Mouse (Mus musculus) cerebellum, postnatal 25 days (tissue): ENCODE data around the gene Ltbr.
A peak's percentile ranks its signal among the peaks of the same experiment; 100 is the strongest.
"Not testable (repeated sequence)": the region's sequence is repeated elsewhere in the genome, so short reads cannot be mapped to it uniquely, and the experiment has no call there.

ENCODE experiments used
- DNase-seq, 2 experiments: peaks; one replicate each; pipeline ENCODE4 v3.0.0; 2021; ENCODE audit warnings: mixed read lengths in 2 of 2

The Ltbr gene

DNA sequence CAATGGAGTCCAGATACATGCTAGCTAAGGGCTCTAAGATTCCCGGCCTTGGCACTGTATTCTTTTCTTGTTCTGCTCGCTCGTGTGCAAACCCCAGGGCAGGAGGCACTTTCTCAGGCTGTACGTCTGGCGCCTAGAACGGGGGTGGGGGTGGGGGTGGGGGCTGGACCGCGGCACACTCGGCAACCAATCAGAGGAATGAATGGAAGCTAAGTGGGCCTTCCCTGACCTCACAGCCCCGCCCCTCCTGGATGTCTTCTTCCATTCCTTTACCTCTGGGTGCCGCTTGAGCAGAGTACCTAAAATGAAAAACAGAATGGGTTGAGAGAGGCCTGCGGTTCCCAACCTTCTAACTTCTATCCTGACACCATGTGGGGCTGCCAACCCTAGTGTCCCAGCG, 4.8 kb downstream of the Ltbr start:
- DNase-seq = no peak

DNA sequence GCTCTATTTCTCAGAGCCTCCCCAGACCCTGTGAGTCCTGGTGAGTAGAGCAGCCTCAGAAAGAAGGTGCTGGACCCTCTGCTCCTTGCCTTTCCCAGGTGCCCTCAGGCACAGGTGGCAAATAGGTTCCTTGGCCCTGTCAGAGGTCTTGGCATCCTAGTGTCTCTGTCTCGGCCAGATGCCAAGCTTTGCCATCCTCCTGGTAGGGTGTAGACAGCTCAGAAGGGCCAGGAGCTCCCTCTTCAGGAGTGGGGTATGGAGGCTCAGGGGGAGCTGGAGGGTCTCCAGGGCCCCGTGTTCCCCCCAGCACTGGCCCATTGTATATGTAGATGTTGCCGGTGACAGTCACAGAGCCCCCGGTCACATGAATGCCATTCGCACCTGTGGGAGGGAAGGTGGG, 6.6 kb downstream of the Ltbr start:
- peak in 1 of 2 experiments; percentile 29 for DNase-seq

DNA sequence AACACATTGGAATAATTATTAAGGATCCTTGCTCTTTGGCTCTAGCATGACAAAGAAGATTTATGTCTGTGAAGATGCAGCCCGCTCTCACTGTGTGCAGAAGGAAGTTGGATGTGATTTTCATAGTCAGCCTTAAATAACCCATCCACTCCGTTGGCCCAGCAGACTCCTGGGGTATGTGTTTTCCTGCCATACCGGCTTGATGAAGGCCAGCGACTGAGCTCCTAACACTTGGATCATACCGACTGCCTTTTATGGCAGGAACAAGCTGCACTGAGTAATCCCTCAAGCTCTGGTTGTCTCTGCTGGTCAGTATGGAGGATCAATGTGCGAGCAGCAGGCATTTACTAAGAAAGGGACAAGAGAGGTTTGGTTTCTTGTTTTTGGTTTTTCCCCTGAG, 8.2 kb downstream of the Ltbr start:
- no peak for DNase-seq

DNA sequence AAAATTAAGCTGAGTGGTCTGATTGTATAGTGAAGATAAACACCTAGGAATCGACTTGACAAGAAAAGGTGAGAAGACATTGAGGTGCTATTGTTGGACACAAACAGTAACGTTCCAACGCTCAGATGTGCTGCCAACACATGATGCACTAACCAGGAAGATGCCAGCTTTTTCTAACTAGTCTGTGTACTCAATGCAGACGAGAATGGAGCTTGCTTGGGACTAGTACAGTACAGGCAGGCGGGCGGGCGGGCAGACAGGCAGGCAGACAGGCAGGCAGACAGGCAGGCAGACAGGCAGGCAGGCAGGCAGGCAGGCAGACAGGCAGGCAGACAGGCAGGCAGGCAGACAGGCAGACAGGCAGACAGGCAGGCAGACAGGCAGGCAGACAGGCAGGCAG, 9.3 kb downstream of the Ltbr start:
- DNase-seq = not testable (repeated sequence)

DNA sequence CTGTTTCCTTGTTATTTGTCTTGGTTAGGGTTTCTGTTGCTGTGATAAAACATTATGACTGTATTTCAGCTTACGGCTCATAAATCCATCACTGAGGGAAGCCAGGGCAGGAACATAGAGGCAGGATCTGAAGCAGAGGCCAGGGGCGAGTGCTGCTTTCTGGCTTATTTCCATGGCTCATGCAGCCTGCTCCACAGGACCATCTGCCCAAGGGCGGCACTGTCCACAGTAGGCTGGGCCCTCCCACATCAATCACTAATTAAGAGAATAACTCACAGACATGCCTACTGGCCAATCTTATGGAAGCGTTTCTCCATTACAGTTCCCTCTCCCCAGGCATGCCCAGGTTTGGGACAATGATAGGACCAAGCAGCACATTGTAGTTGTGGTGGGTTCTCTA, 10.4 kb downstream of the Ltbr start:
- DNase-seq = peak in 1 of 2 experiments; percentile 40

DNA sequence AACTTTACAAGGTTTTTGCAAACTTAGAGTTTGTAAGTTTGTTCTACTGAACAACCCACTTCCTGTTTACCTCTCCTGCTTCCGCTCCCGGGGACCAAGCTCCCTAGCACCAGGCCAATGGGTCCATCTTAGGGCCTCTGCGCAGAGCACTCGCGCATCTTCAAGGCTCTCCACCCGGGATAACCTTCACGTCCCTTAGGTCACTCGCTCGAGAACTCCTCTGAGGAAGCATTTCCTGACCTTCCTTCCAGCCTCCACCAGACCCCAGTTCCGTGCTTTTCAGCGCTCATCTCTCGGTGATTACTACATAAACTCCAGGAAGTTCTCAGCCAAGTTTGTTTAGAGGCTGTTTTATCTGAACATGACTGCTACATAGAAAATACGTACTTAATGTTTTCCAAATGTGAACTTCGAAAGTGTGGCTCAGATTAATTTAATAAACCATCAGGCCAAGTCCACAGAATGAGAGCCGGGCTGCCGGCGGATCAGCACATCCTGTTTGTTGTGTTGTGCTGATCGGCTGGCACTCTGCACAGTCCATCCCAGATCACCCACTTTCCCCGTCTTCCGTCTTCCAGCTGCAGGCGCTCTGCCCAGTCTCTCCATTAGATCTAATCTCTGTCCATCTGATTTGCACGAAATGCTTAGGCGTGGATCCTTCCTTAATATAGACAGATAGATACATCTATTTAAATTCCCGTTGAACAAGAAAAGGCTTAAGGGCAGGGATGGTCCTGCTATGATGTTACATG, 11.3 kb downstream of the Ltbr start:
- DNase-seq = no peak

DNA sequence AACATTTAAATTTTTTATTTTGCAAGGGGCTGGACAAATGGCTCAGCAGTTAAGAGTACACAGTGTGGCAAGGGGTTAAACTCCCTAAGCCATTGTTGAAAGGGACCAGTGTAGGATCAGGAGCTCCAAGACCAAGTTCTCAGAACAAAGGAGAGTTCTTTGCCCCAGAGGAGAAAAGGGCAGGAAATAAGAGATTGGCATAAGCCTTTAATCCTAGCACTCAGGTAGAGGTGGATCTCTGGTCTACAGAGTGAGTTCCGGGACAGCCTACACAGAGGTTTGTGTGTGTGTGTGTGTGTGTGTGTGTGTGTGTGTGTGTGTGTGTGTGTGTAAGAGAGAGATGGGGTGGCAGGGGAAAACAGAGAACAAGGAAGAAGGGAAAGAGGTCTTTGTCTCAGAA, 12.7 kb downstream of the Ltbr start:
- no peak for DNase-seq

DNA sequence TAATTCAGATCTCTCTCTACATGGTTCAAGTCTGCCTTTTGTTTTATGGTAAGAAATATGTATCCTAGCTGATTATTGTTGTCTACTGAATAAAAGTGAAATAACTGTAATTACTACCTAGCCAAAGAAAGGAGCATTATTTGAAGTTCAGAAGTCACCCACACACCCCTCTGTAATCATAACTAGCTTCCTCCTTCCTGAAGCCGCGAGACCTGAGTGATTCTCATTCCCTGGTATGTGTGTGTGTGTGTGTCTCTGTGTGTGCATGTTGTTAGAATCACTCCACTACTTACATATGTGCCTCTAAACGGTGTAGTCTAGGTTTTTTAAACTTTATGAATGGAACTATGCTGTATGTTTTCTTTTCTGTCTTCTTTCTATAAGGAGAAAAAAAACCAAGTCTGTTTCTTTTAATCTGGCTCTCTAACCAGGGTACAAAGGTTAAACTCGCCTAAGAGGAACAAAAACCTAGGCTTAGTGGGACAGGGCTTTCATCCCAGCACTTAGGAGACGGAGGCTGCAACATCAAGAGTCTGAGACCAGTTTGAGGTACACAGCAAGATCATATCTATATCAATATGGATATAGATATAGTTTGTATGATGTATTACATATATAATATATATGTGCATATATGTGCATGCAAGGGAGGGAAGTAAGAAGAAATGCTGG, 16.4 kb downstream of the Ltbr start:
- DNase-seq = no peak

DNA sequence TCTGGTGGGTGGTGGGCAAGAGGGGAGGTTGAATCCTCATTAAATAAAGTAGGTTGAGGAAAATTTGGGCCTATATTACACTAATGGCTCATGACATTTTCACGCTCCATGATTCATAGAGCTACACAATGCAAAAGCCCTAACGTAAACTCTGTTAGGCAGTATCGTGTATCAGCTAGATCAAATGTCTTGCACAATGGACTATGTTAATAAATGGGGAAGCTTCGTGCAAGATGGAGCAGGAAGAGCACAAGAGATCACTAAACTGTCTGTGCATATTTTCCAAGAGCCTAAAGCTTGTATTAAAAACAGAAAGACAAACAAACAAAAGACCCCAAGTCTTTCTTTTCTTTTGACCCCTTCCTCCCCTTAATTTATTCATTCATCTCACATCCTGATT, 19.6 kb downstream of the Ltbr start:
- no peak for DNase-seq

DNA sequence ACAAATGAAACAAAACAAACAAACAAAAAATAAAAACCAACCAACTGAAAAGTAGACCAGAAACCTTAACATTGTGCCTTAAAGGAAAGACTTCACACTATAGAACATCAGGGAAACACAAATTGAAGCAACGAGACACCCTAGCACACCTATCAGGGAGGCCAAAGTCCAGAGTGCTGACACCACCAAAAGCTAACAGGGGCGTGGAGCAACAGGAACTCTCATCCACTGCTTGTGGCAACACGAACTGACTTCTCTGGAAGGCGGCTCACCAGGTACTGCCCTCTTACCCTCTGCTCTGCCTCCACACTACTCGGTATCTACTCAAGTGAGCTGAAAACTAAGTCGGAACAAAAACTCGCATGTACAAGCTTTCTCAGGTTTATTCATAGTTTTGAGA, 21.4 kb downstream of the Ltbr start:
- DNase-seq = no peak

DNA sequence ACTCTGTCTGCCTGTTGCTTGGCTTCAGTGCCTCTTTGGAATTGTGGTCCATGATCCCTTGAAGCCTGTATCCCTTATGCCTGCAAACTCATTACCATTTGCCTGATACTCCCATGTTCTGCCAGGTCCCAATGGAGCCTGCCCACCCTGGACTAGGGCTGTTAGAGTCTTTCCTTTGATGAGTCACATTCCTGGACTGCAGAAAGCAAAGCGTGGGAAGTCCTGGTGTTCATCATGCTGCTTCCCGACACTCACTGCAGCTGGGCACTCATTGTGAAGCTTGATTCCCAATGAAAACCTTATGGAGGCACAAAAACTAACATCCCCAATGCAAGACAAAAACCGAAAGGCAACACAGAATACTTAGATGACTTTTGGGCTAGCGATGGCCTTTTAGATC, 22.4 kb downstream of the Ltbr start:
- DNase-seq = no peak

DNA sequence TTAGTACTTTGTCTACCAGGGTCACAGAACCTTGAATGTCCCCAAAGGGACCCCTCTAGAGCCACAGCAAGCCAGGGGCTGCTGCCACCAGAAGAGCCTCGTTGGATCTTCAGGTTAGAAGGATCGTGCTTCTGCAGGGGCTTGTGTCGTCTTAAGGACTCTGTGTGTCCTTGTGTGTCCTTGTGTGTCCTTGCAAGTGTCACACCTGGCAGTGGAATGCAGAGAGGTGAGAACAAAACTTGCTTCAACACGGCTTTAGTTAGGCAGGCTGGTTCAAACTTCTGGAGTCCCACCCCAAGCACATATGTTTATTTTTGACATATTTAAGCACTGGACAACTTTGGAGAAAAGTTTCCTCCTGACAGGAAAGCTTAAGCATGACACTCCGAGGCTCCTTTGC, 25.0 kb downstream of the Ltbr start:
- DNase-seq = no peak

DNA sequence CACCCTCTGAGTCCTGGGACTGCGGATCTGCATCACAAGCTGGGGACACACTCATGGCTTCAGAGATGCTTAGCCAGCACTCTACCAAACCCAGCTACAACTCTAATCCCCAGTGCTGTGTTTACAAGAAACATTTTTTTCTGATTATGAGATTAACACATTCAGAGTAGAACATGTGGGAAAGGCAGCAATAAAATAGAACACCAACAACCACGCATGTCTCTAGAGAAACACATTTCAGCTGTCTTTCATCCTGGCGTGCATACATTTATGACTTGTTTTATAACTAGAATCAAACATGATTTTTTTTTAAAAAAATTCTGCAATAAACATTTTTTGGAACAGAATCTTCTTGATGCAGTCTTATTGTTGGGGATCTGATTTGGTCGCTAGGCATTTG, 26.7 kb downstream of the Ltbr start:
- DNase-seq = no peak

DNA sequence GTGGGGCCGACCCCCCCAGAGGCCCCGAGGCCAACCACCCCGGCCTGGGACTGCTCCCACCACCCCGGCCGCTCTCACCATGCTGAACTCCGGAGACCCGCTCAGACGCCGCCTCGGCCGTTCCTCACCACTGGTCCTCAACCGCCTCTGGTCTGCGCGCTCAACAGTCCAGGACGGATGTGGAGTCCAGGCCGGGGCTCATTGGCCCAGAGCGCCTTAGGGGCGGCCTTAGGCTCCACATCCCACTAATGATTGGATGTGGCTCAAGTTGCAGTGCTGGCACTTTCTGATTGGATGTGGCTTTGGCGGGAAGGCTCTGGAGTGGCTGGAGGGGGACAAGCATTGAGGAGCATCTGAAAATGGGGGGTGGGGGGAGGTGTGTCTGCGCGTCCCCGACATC, 27.8 kb downstream of the Ltbr start, which contains the start of gene Tuba3a:
Gene Tuba3a, minus strand, starts transcription at position 153 of the 400 bp plus-strand sequence.
- no peak for DNase-seq

DNA sequence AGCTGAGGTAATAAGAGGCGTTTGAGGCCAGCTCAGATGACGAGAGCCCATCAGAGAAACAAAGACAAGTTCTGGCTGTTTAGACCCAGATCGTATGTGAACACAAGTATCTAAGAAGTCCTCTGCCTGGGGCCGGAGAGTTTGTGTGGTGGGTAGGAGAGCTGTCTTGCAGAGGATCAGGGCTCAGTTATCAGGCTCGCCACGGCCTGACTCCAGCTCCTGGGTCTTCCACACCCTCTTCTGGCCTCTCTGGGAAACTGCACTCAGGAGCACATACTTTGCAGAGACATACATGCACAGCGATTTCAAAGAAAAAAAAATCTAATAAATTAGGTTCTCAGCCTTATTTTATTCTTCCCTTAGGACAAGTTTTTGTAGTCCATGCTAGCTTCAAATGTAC, 28.9 kb downstream of the Ltbr start:
- no peak for DNase-seq

DNA sequence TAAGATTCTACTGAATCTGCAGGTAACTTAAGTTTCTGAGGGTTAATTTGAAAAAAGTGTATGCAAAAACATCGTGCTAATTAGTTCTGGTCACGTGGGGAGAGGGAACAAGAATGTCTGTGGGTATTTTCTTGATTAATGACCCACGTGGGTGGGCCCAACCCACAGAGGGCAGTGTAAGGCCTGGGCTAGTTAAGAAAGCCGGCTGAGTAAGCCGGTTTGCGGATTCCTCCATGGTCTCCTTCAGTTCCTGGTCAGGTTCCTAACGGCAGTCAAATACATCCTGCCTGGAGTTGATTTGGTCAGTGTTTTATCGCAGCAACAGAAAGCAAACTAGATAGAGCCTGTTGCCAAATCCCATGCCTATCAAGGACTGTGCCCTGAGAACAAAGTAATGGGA, 29.4 kb downstream of the Ltbr start:
- DNase-seq = no peak

DNA sequence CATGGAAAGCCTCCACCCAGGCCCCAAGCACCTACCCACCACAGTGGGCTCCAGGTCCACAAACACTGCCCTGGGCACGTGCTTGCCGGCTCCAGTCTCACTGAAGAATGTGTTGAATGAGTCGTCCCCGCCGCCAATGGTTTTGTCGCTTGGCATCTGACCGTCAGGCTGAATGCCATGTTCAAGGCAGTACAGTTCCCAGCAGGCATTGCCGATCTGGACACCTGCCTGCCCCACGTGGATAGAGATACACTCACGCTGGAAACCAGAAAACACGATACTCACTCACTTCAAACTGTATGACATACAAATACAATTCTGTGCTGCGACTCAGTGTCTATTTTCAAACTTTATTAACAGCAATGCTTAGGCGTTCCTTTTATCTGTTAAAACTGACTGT, 31.0 kb downstream of the Ltbr start:
- DNase-seq = peak; percentile 26 to 60

DNA sequence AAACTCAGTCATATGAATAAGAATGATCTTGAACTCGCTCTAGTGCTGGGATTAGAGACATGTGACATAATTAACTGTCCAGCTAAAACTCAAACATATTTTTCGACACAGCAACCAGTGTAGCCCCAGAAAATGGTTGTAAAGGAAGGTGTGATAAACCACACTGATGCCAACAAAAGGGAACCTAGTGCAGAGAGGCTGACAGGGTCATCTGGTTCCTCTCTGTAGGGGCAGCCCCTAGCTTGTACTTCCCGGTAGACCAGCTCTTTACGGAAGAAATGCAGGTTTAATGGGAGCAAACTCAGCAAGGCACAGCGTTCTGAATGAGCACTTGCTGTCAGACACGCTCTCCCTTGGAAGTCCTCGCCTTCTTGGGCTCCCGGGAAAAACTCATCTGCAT, 34.0 kb downstream of the Ltbr start:
- DNase-seq = no peak

DNA sequence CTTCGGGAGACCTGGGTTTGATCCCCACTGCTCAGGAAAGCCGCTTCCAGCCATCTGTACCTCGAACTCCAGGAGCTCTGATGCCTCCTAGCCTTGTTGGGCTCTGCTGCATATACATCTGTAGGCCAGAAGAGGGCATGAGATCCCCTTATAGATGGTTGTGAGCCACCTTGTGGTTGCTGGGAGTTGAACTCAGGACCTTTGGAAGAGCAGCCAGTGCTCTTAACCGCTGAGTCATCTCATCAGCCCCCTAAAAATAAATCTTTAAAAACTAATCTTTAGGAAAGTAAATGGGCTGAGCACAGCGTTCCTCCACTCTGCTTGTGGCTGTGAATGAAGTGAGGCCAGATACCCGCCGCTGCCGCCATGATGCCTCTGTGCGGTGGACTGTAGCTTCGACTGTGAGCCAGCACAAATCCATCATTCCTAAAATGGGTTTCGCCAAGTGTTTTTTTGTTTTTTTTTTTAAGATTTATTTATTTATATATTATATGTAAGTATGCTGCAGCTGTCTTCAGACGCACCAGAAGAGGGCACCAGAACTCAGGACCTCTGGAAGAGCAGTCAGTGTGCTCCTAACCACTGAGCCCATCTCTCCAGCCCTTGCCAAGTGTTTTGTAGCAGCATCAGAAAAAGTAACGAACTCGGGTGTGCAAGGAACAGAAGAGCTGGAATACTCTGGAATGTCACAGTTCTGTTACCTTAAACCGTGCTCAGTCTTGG, 38.7 kb downstream of the Ltbr start:
- DNase-seq = peak in 1 of 2 experiments; percentile 25

DNA sequence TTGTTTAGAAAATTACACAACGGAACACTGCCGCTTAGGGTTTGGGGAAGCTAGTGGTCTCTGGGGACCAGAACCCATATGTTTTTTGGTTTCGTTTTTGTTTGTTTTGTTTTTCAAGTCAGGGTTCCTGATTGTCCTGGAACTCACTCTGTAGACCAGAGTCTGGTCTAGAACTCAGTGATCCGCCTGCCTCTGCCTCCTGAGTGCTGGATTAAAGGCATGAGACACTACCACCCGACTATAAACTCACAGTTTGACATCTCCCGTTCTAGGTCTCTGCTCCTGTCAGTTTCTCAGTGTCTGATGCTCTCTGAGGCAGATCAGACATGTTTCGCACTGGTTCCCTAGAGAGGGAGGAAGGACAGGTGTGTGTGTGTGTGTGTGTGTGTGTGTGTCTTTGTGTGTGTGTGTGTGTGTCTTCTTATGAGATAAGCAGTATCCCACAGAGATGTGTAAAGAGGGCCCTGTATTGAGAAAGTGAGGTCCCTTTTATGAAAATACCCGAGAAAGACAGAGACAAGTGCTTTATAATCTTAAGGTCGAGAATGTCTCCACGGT, 41.4 kb downstream of the Ltbr start:
- DNase-seq = no peak

DNA sequence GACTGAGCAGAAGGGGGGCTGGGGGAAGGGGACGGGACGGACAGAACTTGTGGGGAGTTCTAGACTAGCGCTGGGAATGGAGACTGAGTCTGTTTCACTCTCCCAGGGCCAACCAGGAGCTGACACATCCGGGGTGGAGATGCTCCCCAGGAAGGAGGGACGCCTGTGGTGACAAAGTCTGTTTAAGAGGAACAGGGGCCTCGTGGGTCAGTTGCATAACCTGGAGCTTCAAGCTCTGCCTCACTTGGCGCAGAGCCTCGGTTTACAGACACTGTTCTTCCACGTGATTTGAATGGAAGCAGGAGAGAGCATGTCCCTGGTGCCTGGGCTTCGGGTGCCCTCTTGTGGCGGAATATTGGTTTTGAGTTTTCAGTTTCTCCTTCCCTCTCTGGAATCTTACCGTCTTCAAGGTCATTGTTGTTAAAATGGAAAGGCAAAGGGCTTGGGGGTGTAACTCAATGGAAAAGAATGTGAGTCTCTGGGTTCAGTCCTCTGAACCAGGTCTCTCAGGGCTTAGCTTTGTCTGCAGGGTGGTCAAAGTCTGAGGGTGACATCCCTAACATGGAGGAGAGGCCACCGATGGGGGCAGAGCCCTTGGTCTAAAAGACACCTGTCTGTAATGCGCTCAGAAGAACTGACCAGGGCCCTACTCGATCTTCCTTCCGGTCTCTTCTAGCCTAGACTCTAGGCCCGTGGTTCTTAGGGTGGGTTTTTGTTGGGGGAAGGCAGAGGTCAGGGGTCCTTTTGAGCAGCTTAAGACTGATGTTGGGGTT, 42.0 kb downstream of the Ltbr start:
- DNase-seq = peak; percentile 89 to 96

DNA sequence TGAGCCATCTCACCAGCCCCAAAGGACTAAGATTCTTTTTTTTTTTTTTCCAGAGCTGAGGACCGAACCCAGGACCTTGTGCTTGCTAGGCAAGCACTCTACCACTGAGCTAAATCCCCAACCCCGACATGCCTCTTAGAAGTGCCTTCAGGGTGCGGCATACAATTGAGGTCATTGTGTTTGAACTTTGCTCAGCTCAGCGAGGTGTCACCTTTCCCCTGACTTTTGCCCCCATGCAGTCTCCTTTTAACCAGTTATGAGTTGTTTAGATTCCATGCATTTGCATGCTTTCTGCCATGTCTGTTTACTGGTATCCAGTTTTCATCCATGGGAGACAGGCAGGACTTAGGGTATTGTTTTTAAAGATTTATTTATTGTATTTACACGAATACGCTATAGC, 44.9 kb downstream of the Ltbr start:
- no peak for DNase-seq

DNA sequence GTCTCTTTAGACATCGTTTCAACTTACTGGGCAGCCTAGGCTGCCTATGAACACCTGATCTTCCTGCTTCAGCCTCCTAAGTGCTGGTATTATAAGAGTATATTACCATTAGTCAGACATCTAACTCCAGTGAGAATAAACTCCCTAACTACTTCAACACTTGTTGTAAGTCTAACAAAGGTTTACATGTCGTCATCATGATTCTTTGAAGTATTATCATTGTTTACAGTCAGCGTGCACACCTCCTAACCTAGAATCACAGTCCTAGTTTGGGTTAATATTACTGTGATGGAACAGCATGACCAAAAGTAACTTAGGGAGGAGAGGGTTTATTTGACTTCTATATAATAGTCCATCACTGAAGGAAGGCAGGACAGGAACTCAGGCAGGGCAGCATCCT, 46.2 kb downstream of the Ltbr start:
- no peak for DNase-seq
